Mouse (Mus musculus): ENCODE data around the gene Arhgef17.
"Not testable (repeated sequence)": the region's sequence is repeated elsewhere in the genome, so short reads cannot be mapped to it uniquely, and the experiment has no call there.

Gene Arhgef17

GRCm38 (mm10) chr7:100847131-100847530 is 84.8 kb downstream of the Arhgef17 start:
- DNase-seq (ENCODE audit: low spot score in 2 of 2) = no peak

- not testable (repeated sequence) for DNase-seq (ENCODE audit: low spot score in 2 of 2)
Measured at GRCm38 (mm10) chr7:100846033-100846432, 85.9 kb downstream of the Arhgef17 start.

GRCm38 (mm10) chr7:100845412-100845811 is 86.5 kb downstream of the Arhgef17 start:
- no peak for DNase-seq (ENCODE audit: low spot score in 2 of 2)

GRCm38 (mm10) chr7:100845026-100845400 is 86.9 kb downstream of the Arhgef17 start:
- no peak for DNase-seq (ENCODE audit: low spot score in 2 of 2)

DNA sequence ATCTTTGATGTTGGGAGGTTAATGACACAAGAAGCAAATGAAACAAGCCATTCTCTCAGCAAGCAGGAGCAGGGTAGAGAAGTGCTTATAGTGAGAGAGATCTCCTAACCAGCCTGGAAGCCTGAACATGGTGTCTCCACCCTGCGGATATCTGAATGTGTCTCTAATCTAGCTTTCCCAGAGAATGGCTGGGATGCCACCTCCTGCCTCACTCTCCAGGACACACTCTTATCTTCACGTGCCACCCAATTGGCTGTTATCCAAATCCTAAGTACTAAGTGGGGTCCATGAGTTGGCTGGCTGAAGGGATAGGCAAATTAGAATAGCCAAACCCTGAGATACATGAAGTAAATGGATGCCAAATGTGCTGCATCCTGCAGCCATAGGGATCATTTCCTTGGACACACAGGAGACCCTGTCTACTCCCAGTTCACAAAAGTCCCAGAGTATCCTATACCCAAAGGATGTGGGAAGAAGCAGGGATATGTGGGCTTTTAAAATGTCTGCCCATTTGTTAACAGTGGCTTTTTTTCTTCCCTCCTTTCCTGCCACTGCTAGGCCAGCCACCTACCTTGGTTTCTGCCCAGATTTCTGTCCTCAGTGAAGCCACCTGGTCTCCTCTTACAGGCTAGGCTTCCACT is 87.4 kb downstream of the Arhgef17 start:
- DNase-seq (ENCODE audit: low spot score in 2 of 2) = no peak

DNA sequence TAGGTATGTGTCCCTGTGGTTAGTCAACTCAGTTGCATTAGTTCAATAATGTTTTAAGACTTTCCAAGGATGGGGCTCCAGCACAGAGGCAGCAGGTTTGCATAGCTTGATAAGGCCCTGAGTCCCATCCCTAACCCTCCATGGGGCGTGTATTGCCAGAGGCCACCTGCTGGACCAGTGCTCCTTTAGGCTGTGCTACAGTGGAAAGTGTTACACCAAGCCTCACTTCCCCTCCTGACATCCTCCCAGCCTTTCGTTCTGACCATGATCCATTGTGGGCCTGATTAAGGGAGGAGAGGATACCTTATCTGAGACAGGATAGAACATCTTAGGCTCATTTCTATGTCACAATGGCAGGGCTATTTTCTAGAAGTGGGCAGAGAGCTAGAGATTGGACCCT is 88.0 kb downstream of the Arhgef17 start:
- no peak for DNase-seq (ENCODE audit: low spot score in 2 of 2)

DNA sequence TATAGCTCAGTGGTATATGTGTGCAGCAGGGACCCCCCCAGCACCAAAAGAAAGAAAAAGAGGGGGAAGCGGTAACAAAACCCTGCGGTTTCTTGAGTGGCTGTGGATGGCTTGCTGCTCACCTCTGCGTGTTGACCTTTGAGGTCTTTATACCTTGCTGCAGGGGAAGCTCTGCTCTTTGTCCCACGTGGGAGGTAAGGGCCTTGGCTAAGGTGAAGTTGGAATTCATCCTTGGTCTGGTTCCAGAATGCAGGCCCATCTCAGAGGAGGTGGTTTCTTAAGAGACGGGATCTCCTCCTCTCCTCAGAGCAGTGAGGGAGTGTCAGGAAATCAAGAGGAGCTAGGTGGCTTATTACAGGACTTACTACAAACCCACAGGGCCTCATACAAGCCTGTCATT is 89.7 kb downstream of the Arhgef17 start:
- DNase-seq (ENCODE audit: low spot score in 2 of 2) = no peak

GRCm38 (mm10) chr7:100841608-100842007 is 90.3 kb downstream of the Arhgef17 start:
- DNase-seq (ENCODE audit: low spot score in 2 of 2) = no peak

- DNase-seq (ENCODE audit: low spot score in 2 of 2) = no peak
Measured at GRCm38 (mm10) chr7:100840906-100841305, 91.0 kb downstream of the Arhgef17 start.

DNA sequence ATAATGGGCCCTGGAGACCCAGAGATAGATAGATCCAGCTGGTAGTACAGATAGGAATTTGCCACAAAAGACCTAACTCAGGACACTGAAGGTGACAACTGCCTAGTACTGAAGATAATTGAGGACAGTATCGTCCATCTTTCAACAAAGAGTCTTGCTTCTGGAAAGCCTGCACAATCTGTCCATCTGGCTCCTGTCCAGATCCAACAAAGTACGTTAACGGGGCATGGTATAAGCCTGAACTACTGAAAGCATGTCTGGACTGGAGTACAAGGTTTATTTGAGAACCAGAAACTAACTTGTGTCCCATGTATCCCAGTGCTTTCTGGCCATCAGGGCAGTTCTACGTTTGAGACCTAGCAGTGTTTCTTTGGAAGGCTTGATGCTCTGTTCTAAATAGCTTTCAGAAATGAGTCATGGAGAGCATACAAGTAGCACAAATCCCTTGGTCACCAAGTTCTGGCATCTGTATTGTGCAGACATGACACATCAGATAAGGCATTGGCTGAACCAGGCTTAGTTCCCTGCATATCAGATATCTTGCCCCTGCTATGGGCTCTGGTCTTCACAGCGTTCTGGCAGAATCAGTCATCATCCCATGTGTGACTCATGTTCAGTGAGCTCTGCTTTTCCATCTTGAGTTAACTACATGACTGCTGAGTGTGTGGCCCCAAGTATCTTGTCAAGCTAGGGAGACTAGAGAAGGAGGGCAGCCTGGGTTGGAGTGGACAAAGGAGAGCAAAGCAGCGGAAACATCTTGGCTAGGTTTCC is 92.1 kb downstream of the Arhgef17 start:
- DNase-seq (ENCODE audit: low spot score in 2 of 2) = no peak

- no peak for DNase-seq (ENCODE audit: low spot score in 2 of 2)
Measured at GRCm38 (mm10) chr7:100837701-100838100, 94.2 kb downstream of the Arhgef17 start.

GRCm38 (mm10) chr7:100836657-100837056 is 95.2 kb downstream of the Arhgef17 start:
- DNase-seq (ENCODE audit: low spot score in 2 of 2) = no peak

DNA sequence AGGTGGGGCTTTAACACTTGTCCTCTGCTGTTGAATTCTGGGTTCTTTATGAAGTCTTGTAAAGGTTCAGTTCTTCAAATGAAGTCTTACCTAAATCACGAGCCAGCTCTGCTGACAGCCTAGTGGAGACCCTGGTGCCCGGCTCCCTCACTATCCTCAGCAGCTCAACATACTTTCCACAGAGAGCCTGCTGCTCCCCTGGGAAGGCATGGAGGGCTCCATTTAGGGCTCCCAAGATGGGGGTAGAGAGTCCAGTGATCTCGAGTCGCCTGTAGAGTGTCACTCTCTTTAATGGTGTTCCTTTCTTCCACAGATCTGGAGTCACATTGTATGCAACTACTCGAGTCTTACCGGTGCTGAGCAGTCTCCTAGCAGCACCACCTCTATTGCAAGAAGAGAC is 96.2 kb downstream of the Arhgef17 start:
- DNase-seq (ENCODE audit: low spot score in 2 of 2) = no peak

DNA sequence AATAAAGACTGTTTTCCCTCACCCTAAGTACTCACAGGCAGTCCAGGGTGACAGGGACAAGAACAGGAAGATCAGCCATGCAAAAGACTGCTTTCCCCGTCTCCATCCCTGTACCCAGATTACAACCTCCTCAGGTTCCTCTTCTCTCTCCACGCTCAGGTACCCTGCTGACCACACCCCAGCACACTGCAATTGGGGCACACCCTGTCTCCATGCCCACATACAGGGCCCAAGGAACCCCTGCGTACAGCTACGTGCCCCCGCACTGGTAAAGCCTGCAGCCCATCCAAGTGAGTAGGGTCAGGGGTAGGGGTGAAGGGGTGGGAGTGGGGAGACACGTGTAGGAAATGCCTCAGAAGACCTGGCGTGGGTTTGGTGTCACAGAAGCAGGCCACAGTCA is 96.7 kb downstream of the Arhgef17 start:
- DNase-seq (ENCODE audit: low spot score in 2 of 2) = no peak

DNA sequence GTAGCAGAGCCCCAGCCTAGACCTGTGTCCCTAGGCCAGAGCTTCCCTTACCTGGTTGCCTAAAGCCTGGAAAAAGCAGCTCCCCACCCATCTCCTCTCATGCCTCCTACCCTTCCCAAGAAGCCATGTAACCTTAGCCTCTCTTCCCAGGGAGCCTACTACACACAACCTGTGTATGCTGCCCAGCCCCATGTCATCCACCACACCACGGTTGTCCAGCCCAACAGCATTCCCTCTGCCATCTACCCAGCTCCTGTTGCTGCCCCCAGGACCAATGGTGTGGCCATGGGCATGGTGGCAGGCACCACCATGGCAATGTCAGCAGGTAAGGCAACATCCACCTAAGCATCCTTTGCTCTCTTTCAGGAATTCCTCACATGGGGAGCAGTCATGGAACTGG is 98.0 kb downstream of the Arhgef17 start:
- DNase-seq (ENCODE audit: low spot score in 2 of 2) = no peak

DNA sequence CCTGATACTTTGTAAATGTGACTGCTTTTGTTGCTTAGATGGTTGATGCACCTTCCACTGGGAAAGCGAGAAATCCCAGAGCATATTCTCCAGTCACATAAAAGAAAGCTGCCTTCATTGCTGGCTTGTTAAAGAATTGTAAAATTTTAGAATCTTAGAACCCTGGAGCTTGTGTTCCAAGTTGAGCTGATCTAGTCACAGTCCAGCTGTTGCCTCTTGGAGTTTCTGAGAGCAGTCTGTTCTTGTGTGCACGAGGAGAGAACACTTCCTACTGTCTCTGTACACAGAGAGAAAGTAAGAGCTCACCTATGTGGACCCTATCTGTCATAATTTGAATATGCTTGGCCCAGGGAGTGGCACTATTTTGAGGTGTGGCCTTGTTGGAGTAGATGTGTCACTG is 103.4 kb downstream of the Arhgef17 start:
- DNase-seq (ENCODE audit: low spot score in 2 of 2) = no peak

- DNase-seq (ENCODE audit: low spot score in 2 of 2) = no peak
Measured at GRCm38 (mm10) chr7:100824661-100825060, 107.2 kb downstream of the Arhgef17 start.

Measured in urinary bladder, postnatal 4 days (tissue).